ENCODE assay signal across 25 mouse cellular contexts in the genomic region with DNA sequence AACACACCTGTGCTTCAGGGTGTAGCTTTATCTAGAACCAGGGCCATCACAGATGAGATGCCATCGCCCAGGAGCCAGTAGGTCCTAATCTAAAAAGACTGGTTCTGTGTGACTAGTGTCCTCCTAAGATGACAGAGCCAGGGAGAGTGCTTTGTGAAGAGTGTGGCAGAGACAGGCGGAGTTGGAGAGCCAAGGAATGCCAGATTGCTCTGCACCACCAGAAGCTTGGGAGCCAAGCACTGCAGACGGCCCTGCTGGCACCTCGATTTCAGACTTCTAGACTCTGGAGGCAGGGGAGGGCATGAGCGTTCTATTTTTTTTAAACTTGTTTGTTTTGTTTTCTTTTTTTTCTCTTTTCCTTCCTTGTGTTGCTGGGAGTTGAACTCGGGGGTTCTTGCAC. TPM values are rescaled to one million over a fixed set of nuclear protein-coding genes. Genes with fewer than 3 reads are reported as not detected.
DNase-seq lines count a peak whose midpoint lies in the region; ATAC-seq and TF ChIP-seq lines count a peak whose summit lies in the region.
"Had no signal": no experiment of that assay in that cellular context is flagged by ENCODE, and none has a peak within 500 bp of the region (broad histone marks: within the 10 kb centered on the region; RNA-seq: fewer than 3 reads in every experiment).

No protein-coding gene starts in this region.

- H3K27me3 ChIP-seq in cerebellum, adult 2 months (ENCODE audit: control insufficient read depth, insufficient read depth, low read length), result no peaks in the 10 kb centered on the region
- no peaks in the 10 kb centered on the region for H3K27me3 ChIP-seq in intestine, postnatal 0 days (replicated peaks; ENCODE audit: control insufficient read depth, insufficient read depth, low read length)
- no peaks in the 10 kb centered on the region for H3K27me3 ChIP-seq in intestine, embryonic 15.5 days (replicated peaks)
- H3K27me3 ChIP-seq in forebrain, embryonic 16.5 days (replicated peaks; ENCODE audit: control insufficient read depth, insufficient read depth, low read length), result no peaks in the 10 kb centered on the region
- no peaks in the 10 kb centered on the region for H3K27me3 ChIP-seq in liver, embryonic 11.5 days (replicated peaks; ENCODE audit: control insufficient read depth, insufficient read depth, low read length)
- H3K27me3 ChIP-seq in stomach, postnatal 0 days (ENCODE audit: control insufficient read depth, insufficient read depth, low read length), result no peaks in the 10 kb centered on the region
- H3K27me3 ChIP-seq: embryonic facial prominence, embryonic 13.5 days; hindbrain, embryonic 13.5 days had no signal

- no peak for TF ChIP-seq EP300 in stomach, postnatal 0 days (optimal IDR thresholded peaks at IDR 0.05)

- H3K4me3 ChIP-seq in cerebellum, adult 2 months (replicated peaks; ENCODE audit: insufficient read depth, low read depth, low read length), result no peak overlapping the region
- no peak overlapping the region for H3K4me3 ChIP-seq in intestine, postnatal 0 days (ENCODE audit: low read depth, low read length)
- no peak overlapping the region for H3K4me3 ChIP-seq in intestine, embryonic 15.5 days (replicated peaks)
- no peak overlapping the region for H3K4me3 ChIP-seq in forebrain, embryonic 16.5 days (replicated peaks; ENCODE audit: low read length)
- no peak overlapping the region for H3K4me3 ChIP-seq in liver, embryonic 11.5 days (ENCODE audit: low read depth, low read length)
- H3K4me3 ChIP-seq in stomach, postnatal 0 days (ENCODE audit: low read depth, low read length), result no peak overlapping the region
- H3K4me3 ChIP-seq: embryonic facial prominence, embryonic 13.5 days; hindbrain, embryonic 13.5 days; myocyte had no signal

- H3K27ac ChIP-seq in cerebellum, adult 2 months (ENCODE audit: insufficient read depth, low read length), result peak overlapping the region; percentile 11
- no peak overlapping the region for H3K27ac ChIP-seq in intestine, postnatal 0 days (ENCODE audit: low read depth, low read length)
- no peak overlapping the region for H3K27ac ChIP-seq in intestine, embryonic 15.5 days
- peak overlapping the region; percentile 79 for H3K27ac ChIP-seq in forebrain, embryonic 16.5 days (ENCODE audit: low read length)
- no peak overlapping the region for H3K27ac ChIP-seq in liver, embryonic 11.5 days (ENCODE audit: low read depth, low read length)
- no peak overlapping the region for H3K27ac ChIP-seq in stomach, postnatal 0 days (replicated peaks)
- H3K27ac ChIP-seq: embryonic facial prominence, embryonic 13.5 days; hindbrain, embryonic 13.5 days had no signal

- no peaks in the 10 kb centered on the region for H3K9me3 ChIP-seq in intestine, postnatal 0 days (ENCODE audit: control insufficient read depth)
- H3K9me3 ChIP-seq in intestine, embryonic 15.5 days, result no peaks in the 10 kb centered on the region
- H3K9me3 ChIP-seq in forebrain, embryonic 16.5 days (ENCODE audit: control insufficient read depth, low read length), result no peaks in the 10 kb centered on the region
- no peaks in the 10 kb centered on the region for H3K9me3 ChIP-seq in liver, embryonic 11.5 days (ENCODE audit: control insufficient read depth, low read length)
- no peaks in the 10 kb centered on the region for H3K9me3 ChIP-seq in stomach, postnatal 0 days (ENCODE audit: control insufficient read depth, low read length)
- H3K9me3 ChIP-seq: embryonic facial prominence, embryonic 13.5 days; G1E; hindbrain, embryonic 13.5 days had no signal

- peaks cover 5% of the 10 kb centered on the region; the same call in 1 of the 2 replicates for H3K36me3 ChIP-seq in intestine, postnatal 0 days (ENCODE audit: control insufficient read depth, insufficient read depth)
- H3K36me3 ChIP-seq in intestine, embryonic 15.5 days, result 0 out of 2 replicates have a peak, but pooled peaks cover 3% of the 10 kb centered on the region
- no peaks in the 10 kb centered on the region for H3K36me3 ChIP-seq in forebrain, embryonic 16.5 days (ENCODE audit: control insufficient read depth, insufficient read depth)
- 0 out of 2 replicates have a peak, but pooled peaks cover 2% of the 10 kb centered on the region for H3K36me3 ChIP-seq in liver, embryonic 11.5 days (ENCODE audit: control insufficient read depth, insufficient read depth, low read length)
- H3K36me3 ChIP-seq in stomach, postnatal 0 days (ENCODE audit: control insufficient read depth, insufficient read depth, low read length), result no peaks in the 10 kb centered on the region

- DNase-seq in cerebellum, adult 2 months, result peak; percentile 55 to 74
- DNase-seq in cerebellum, postnatal 4 days (ENCODE audit: low spot score in 2 of 2), result no peak
- peak; percentile 41 for DNase-seq in cerebellum, adult 8-10 months
- no peak for DNase-seq in liver, embryonic 11.5 days (ENCODE audit: low spot score)
- DNase-seq in stomach, postnatal 0 days (ENCODE audit: low spot score), result no peak
- DNase-seq: adrenal gland, postnatal 14 days; heart, postnatal 14 days; kidney, adult 9 months; kidney, postnatal 36 days; left cerebral cortex, postnatal 4 days; liver; liver, postnatal 0 days; lung, postnatal 10 days; midbrain, embryonic 14.5 days; thymus, adult 18-20 months; thymus, postnatal 4 days had no signal

- TF ChIP-seq POLR2A in cerebellum, adult 2 months (IDR thresholded peaks at IDR 0.05; ENCODE audit: borderline replicate concordance, insufficient read depth, low read length), result no peak

- 18% methylated on average over 6 of the region's 6 CpGs for WGBS in cerebellum, adult 2 months
- WGBS in intestine, postnatal 0 days, result 74% methylated on average over 6 of the region's 6 CpGs
- 84% methylated on average over 6 of the region's 6 CpGs for WGBS in intestine, embryonic 15.5 days
- WGBS in forebrain, embryonic 16.5 days, result 66% methylated on average over 6 of the region's 6 CpGs
- WGBS in liver, embryonic 11.5 days, result 76% methylated on average over 6 of the region's 6 CpGs
- WGBS in stomach, postnatal 0 days, result 74% methylated on average over 6 of the region's 6 CpGs

- no peak for TF ChIP-seq CTCF in cerebellum, adult 2 months (IDR thresholded peaks at IDR 0.05; ENCODE audit: borderline replicate concordance, insufficient read depth, low read depth, low read length)
- no peak for TF ChIP-seq CTCF in intestine, postnatal 0 days (IDR thresholded peaks at IDR 0.05; ENCODE audit: low read depth)
- no peak for TF ChIP-seq CTCF in stomach, postnatal 0 days (IDR thresholded peaks at IDR 0.05; ENCODE audit: low read depth)

- no peak for ATAC-seq in intestine, postnatal 0 days
- ATAC-seq in intestine, embryonic 15.5 days, result no peak
- peak; percentile 59; the same call in 1 of the 2 replicates for ATAC-seq in forebrain, embryonic 16.5 days
- no peak for ATAC-seq in liver, embryonic 11.5 days (replicated peaks; ENCODE audit: low FRiP score)
- no peak for ATAC-seq in stomach, postnatal 0 days (ENCODE audit: low FRiP score, low TSS enrichment)
- ATAC-seq: inflammation-experienced regulatory T-cells, adult 6 months; liver, postnatal 0 days had no signal

- peaks cover 38% of the 10 kb centered on the region for H3K4me1 ChIP-seq in cerebellum, adult 2 months (ENCODE audit: control insufficient read depth, insufficient read depth, low read length)
- H3K4me1 ChIP-seq in intestine, postnatal 0 days (replicated peaks; ENCODE audit: control insufficient read depth, insufficient read depth, low read length), result no peaks in the 10 kb centered on the region
- H3K4me1 ChIP-seq in intestine, embryonic 15.5 days (replicated peaks), result peaks cover 7% of the 10 kb centered on the region; the same call in 1 of the 2 replicates
- H3K4me1 ChIP-seq in forebrain, embryonic 16.5 days (replicated peaks; ENCODE audit: control insufficient read depth, insufficient read depth, low read length), result peaks cover 32% of the 10 kb centered on the region
- peaks cover 2% of the 10 kb centered on the region for H3K4me1 ChIP-seq in liver, embryonic 11.5 days (replicated peaks; ENCODE audit: control insufficient read depth, insufficient read depth, low read length)
- no peaks in the 10 kb centered on the region for H3K4me1 ChIP-seq in stomach, postnatal 0 days (replicated peaks; ENCODE audit: control insufficient read depth, insufficient read depth)

- H3K9ac ChIP-seq in intestine, postnatal 0 days (ENCODE audit: low read depth, low read length), result 0 out of 2 replicates have a peak overlapping the region, but pooled peaks have one; percentile 7
- no peak overlapping the region for H3K9ac ChIP-seq in intestine, embryonic 15.5 days
- H3K9ac ChIP-seq in forebrain, embryonic 16.5 days (replicated peaks; ENCODE audit: low read depth, low read length), result no peak overlapping the region
- no peak overlapping the region for H3K9ac ChIP-seq in liver, embryonic 11.5 days (ENCODE audit: low read depth, low read length)
- no peak overlapping the region for H3K9ac ChIP-seq in stomach, postnatal 0 days (ENCODE audit: low read length)
- H3K9ac ChIP-seq: embryonic facial prominence, embryonic 13.5 days; hindbrain, embryonic 13.5 days; liver, postnatal 0 days had no signal

- no peak overlapping the region for H3K4me2 ChIP-seq in intestine, postnatal 0 days (replicated peaks; ENCODE audit: low read depth)
- no peak overlapping the region for H3K4me2 ChIP-seq in intestine, embryonic 15.5 days (replicated peaks)
- H3K4me2 ChIP-seq in forebrain, embryonic 16.5 days (ENCODE audit: low read length), result no peak overlapping the region
- H3K4me2 ChIP-seq in liver, embryonic 11.5 days, result no peak overlapping the region
- no peak overlapping the region for H3K4me2 ChIP-seq in stomach, postnatal 0 days (replicated peaks; ENCODE audit: low read depth)
- H3K4me2 ChIP-seq: embryonic facial prominence, embryonic 13.5 days; heart, embryonic 11.5 days; hindbrain, embryonic 13.5 days had no signal

RNA-seq across cellular contexts. Expression of a gene that starts 11.2 kb away (rescaled TPM):
- 53.5 and 56.1 TPM in 2 replicates for polyA plus RNA-seq in cerebellum, adult 2 months (2012; rRNA removed)
- polyA plus RNA-seq in intestine, postnatal 0 days (2015; fragmentation: Nextera tagmentation; extraction: Ambion mirVana), result 29.0 and 30.1 TPM in 2 replicates
- 39.4 and 39.7 TPM in 2 replicates for polyA plus RNA-seq in intestine, embryonic 15.5 days (2015; fragmentation: Nextera tagmentation; extraction: Ambion mirVana)
- polyA plus RNA-seq in forebrain, embryonic 16.5 days (2015; fragmentation: Nextera tagmentation; extraction: Ambion mirVana), result 52.8 and 56.3 TPM in 2 replicates
- 25.3 and 28.9 TPM in 2 replicates for polyA plus RNA-seq in liver, embryonic 11.5 days (2014; fragmentation: Nextera tagmentation; extraction: Ambion mirVana)
- polyA plus RNA-seq in stomach, postnatal 0 days (2015; fragmentation: Nextera tagmentation; extraction: Ambion mirVana), result 24.9 TPM in 2 replicates

RNA-seq across cellular contexts. Expression of a gene that starts 14.3 kb away (rescaled TPM):
- polyA plus RNA-seq in cerebellum, adult 2 months (2012; rRNA removed), result 0.95 and 1.3 TPM in 2 replicates
- 0.44 and 0.69 TPM in 2 replicates for polyA plus RNA-seq in intestine, postnatal 0 days (2015; fragmentation: Nextera tagmentation; extraction: Ambion mirVana)
- polyA plus RNA-seq in intestine, embryonic 15.5 days (2015; fragmentation: Nextera tagmentation; extraction: Ambion mirVana), result 0.25 TPM in 1 of 2 replicates, not detected in the other
- polyA plus RNA-seq in forebrain, embryonic 16.5 days (2015; fragmentation: Nextera tagmentation; extraction: Ambion mirVana), result 0.23 and 0.26 TPM in 2 replicates
- 0.65 and 0.89 TPM in 2 replicates for polyA plus RNA-seq in liver, embryonic 11.5 days (2014; fragmentation: Nextera tagmentation; extraction: Ambion mirVana)
- 0.13 and 0.38 TPM in 2 replicates for polyA plus RNA-seq in stomach, postnatal 0 days (2015; fragmentation: Nextera tagmentation; extraction: Ambion mirVana)
- polyA plus RNA-seq: G1E; inflammation-experienced regulatory T-cells, adult 6 months; midbrain, embryonic 14.5 days had no signal

RNA-seq across cellular contexts. Expression of a gene that starts 16.9 kb away (rescaled TPM):
- 0.26 and 0.40 TPM in 2 replicates for polyA plus RNA-seq in cerebellum, adult 2 months (2012; rRNA removed)
- not detected in 2 replicates for polyA plus RNA-seq in intestine, postnatal 0 days (2015; fragmentation: Nextera tagmentation; extraction: Ambion mirVana)
- 0.19 TPM in 1 of 2 replicates, not detected in the other for polyA plus RNA-seq in intestine, embryonic 15.5 days (2015; fragmentation: Nextera tagmentation; extraction: Ambion mirVana)
- 0.21 and 0.86 TPM in 2 replicates for polyA plus RNA-seq in forebrain, embryonic 16.5 days (2015; fragmentation: Nextera tagmentation; extraction: Ambion mirVana)
- 0.53 and 0.88 TPM in 2 replicates for polyA plus RNA-seq in liver, embryonic 11.5 days (2014; fragmentation: Nextera tagmentation; extraction: Ambion mirVana)
- polyA plus RNA-seq in stomach, postnatal 0 days (2015; fragmentation: Nextera tagmentation; extraction: Ambion mirVana), result not detected in 2 replicates
- polyA plus RNA-seq: G1E; inflammation-experienced regulatory T-cells, adult 6 months; liver, postnatal 0 days had no signal

RNA-seq across cellular contexts. Expression of a gene that starts 21.1 kb away (rescaled TPM):
- polyA plus RNA-seq in cerebellum, adult 2 months (2012; rRNA removed), result 150 and 173 TPM in 2 replicates
- 99.5 and 102 TPM in 2 replicates for polyA plus RNA-seq in intestine, postnatal 0 days (2015; fragmentation: Nextera tagmentation; extraction: Ambion mirVana)
- polyA plus RNA-seq in intestine, embryonic 15.5 days (2015; fragmentation: Nextera tagmentation; extraction: Ambion mirVana), result 52.2 and 68.9 TPM in 2 replicates
- 69.7 and 72.4 TPM in 2 replicates for polyA plus RNA-seq in forebrain, embryonic 16.5 days (2015; fragmentation: Nextera tagmentation; extraction: Ambion mirVana)
- 0.38 TPM in 1 of 2 replicates, not detected in the other for polyA plus RNA-seq in liver, embryonic 11.5 days (2014; fragmentation: Nextera tagmentation; extraction: Ambion mirVana)
- 6.9 and 7.0 TPM in 2 replicates for polyA plus RNA-seq in stomach, postnatal 0 days (2015; fragmentation: Nextera tagmentation; extraction: Ambion mirVana)
- polyA plus RNA-seq: G1E; inflammation-experienced regulatory T-cells, adult 6 months; myocyte had no signal

RNA-seq across cellular contexts. Expression of a gene that starts 31.0 kb away (rescaled TPM):
- 13.2 and 14.1 TPM in 2 replicates for polyA plus RNA-seq in cerebellum, adult 2 months (2012; rRNA removed)
- 14.7 and 15.1 TPM in 2 replicates for polyA plus RNA-seq in intestine, postnatal 0 days (2015; fragmentation: Nextera tagmentation; extraction: Ambion mirVana)
- 15.5 and 16.7 TPM in 2 replicates for polyA plus RNA-seq in intestine, embryonic 15.5 days (2015; fragmentation: Nextera tagmentation; extraction: Ambion mirVana)
- 7.4 and 9.4 TPM in 2 replicates for polyA plus RNA-seq in forebrain, embryonic 16.5 days (2015; fragmentation: Nextera tagmentation; extraction: Ambion mirVana)
- 6.4 and 8.5 TPM in 2 replicates for polyA plus RNA-seq in liver, embryonic 11.5 days (2014; fragmentation: Nextera tagmentation; extraction: Ambion mirVana)
- polyA plus RNA-seq in stomach, postnatal 0 days (2015; fragmentation: Nextera tagmentation; extraction: Ambion mirVana), result 11.0 and 13.4 TPM in 2 replicates

Comparison
In these comparisons a context has a peak if more than half of its experiments do, and no peak if none do; other contexts are left out.
1. DNase-seq: peak in cerebellum, adult 2 months (2 of 2) and cerebellum, adult 8-10 months (single experiment); none in cerebellum, postnatal 4 days (0 of 2), liver, embryonic 11.5 days (single experiment) and stomach, postnatal 0 days (single experiment).
2. H3K27ac ChIP-seq: peak in cerebellum, adult 2 months (single experiment) and forebrain, embryonic 16.5 days (single experiment); none in intestine, postnatal 0 days (single experiment), intestine, embryonic 15.5 days (single experiment), liver, embryonic 11.5 days (single experiment) and stomach, postnatal 0 days (single experiment).